Mouse (Mus musculus): ENCODE measurements around the gene Cdx2. TPM values are rescaled to one million over a fixed set of nuclear protein-coding genes. Genes with fewer than 3 reads are reported as not detected.

Gene Cdx2
- not detected in 2 replicates for polyA plus RNA-seq (2016; fragmentation: Nextera tagmentation; extraction: Ambion mirVana)

DNA sequence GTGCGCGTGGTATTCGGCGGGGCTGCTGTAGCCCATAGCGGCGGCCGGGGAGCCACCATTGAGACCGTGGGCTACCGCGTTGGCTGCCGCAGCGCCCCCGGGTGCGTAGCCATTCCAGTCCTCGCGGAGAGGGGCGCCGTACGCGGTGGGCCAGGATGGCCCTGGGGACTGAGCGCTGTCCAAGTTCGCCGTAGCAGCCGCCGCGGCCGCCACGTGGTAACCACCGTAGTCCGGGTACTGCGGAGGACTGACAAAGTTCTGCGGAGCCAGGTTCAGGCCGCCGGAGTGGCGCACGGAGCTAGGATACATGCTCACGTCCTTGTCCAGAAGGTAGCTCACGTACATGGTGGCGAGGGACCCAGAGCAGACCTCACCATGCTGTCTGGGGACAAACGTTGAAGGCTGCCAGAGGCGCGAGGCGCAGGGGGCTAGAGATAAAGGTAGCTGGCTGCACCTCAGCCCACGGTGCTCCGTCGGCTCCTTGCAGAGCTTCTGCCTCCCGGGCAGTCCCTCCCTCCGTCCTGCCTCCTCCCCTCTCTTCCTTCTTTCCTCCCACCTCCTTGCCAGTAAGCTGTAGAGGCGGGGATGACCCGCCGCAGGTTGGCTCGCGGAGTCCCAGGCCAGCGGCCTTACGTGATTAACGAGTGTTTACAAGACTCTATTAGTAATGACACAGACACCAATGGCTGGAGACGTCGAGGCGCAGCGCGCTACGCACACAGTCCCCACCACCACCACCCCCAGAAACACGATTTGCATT is at the start of gene Cdx2:
Gene Cdx2 (minus strand): TSS at position 633 of the 760 bp plus-strand sequence.
- under 1% methylated on average over 63 of the region's 63 CpGs for WGBS
- Histone ChIP-seq H3K4me2 (no peak within 1 kb of the TSS), H3K27ac (no peak within 1 kb of the TSS), H3K4me1 (peaks cover 16% of the 10 kb centered on the region), H3K9ac (no peak within 1 kb of the TSS), H3K4me3 (replicated peaks) (no peak within 1 kb of the TSS), H3K9me3 (no peaks in the 10 kb centered on the region), H3K36me3 (replicated peaks) (no peaks in the 10 kb centered on the region), H3K27me3 (peaks cover 100% of the 10 kb centered on the region)
- 0 out of 2 replicates have a peak, but pooled peaks have one; percentile 4 for ATAC-seq (ENCODE audit: low FRiP score)

DNA sequence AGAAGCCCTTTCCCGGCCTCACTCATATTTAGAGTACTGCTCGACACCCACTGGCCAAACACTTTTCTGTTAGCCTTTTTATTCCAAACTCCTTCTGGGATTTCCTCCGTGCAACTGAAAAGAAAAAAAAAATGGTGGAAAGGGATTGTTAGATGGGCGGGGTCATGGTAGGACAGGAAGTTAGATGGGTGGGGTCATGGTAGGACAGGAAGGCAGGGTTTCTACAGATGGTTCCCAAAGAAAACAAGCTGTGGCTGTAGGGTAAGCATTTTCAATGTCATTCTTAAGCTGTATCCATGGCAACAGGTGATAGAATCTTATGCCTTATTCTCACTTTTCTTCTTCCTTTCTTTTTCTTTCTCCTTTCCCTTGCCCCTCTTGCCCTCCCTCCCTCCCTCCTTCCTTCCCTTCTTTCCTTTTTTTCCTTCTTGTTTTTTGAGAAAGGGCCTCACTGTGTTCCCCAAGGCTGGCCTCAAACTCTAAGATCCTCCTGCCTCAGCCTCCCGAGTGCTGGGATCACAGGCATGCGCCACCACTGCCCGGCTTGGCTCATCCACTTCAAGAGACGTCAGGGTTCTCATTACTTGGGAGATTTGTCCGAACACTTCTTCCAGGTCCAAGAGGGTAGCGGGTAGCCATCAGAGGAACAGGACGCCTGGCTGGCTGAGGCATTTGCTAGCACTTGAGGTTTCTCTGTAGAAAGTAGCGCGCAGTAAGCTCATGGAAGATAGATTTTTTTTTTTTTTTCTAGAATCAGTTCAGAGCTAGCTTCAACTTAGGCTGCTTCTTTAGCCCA is 49.4 kb upstream of the Cdx2 start:
- Histone ChIP-seq H3K4me2 (no peak overlapping the region), H3K4me1 (no peaks in the 10 kb centered on the region), H3K9ac (no peak overlapping the region), H3K4me3 (replicated peaks) (no peak overlapping the region), H3K27ac (no peak overlapping the region), H3K27me3 (no peaks in the 10 kb centered on the region), H3K9me3 (no peaks in the 10 kb centered on the region), H3K36me3 (replicated peaks) (no peaks in the 10 kb centered on the region)
- 93% methylated on average over 13 of the region's 13 CpGs for WGBS
- ATAC-seq (ENCODE audit: low FRiP score), result no peak

DNA sequence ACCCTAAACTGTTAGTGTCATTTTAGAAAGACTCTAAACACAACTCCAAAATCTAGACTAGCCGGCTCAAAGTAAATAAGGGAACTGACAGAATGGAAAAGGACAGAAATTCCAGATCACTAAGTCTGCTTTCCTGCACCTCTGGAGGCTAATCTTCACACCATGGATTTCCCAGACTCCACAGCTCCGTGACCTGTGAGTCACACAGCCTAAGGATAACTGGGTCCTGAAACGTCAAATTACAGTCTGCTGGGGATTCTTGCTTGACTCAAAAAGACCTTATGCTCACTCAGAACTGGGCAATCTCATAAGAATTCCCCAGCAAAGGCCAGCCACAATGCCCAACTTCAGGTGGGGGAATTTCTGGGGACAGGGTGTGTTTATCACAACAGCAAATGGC is 48.7 kb upstream of the Cdx2 start:
- 81% methylated on average over 3 of the region's 3 CpGs for WGBS
- H3K27ac ChIP-seq, result no peak overlapping the region
- no peaks in the 10 kb centered on the region for H3K36me3 ChIP-seq (replicated peaks)
- H3K9me3 ChIP-seq, result no peaks in the 10 kb centered on the region
- no peak overlapping the region for H3K9ac ChIP-seq
- no peak overlapping the region for H3K4me3 ChIP-seq (replicated peaks)
- H3K4me1 ChIP-seq, result no peaks in the 10 kb centered on the region
- no peak for ATAC-seq (ENCODE audit: low FRiP score)
- no peak overlapping the region for H3K4me2 ChIP-seq
- no peaks in the 10 kb centered on the region for H3K27me3 ChIP-seq

DNA sequence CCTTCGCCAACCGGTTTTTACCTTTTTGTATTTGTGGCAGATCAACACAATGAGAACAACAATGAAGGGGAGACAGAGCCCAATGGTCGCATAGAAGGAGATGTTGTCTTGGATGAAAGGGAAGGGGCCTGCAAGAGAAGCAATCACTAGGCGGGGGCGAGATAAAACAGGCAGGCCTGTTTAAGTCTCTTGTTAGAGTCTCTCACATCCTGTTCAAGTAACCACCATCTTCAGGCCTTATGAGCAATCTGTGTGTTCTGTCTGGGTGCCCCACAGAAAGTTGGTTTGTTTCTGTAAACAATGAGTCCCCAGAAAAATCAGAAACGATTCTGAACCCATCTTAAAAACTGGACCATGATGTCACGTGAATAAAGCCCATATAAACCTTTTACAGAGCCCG is 47.9 kb upstream of the Cdx2 start:
- H3K27me3 ChIP-seq, result no peaks in the 10 kb centered on the region
- no peak overlapping the region for H3K27ac ChIP-seq
- H3K9me3 ChIP-seq, result no peaks in the 10 kb centered on the region
- H3K9ac ChIP-seq, result no peak overlapping the region
- ATAC-seq (ENCODE audit: low FRiP score), result no peak
- no peak overlapping the region for H3K4me3 ChIP-seq (replicated peaks)
- no peak overlapping the region for H3K4me2 ChIP-seq
- no peaks in the 10 kb centered on the region for H3K4me1 ChIP-seq
- WGBS, result 71% methylated on average over 8 of the region's 8 CpGs
- H3K36me3 ChIP-seq (replicated peaks), result no peaks in the 10 kb centered on the region

DNA sequence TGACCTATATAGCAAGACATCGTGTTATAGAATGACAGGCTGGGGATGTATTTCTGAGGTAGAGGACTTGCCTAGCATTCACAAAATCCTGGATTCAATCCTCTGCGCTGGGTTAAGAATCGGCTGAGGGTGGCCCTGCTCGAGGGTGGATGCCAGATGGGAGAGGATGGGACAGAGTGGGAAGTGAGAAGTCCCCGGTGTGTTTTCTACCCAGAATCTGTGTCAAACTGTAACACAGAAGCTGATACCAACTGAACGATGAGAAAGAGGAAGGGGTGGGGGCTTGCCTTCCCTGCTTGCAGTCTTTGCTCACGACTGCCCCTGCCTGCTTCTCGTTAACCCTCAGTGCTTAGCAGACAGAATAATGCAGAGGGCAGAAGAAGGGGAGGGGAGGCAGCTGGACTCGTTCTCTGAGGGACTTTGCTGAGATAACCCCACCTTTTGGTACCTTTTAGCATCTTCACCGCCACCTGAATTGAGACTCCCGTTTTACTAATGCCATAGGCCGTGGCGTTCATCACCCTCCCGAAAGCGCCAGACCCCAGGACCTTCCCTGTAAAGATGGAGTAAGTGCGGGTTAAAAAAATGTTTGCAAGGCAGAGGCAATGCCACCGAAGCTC is 47.2 kb upstream of the Cdx2 start:
- H3K4me1 ChIP-seq, result no peaks in the 10 kb centered on the region
- no peak for ATAC-seq (ENCODE audit: low FRiP score)
- H3K27ac ChIP-seq, result no peak overlapping the region
- H3K36me3 ChIP-seq (replicated peaks), result no peaks in the 10 kb centered on the region
- no peak overlapping the region for H3K4me2 ChIP-seq
- H3K4me3 ChIP-seq (replicated peaks), result no peak overlapping the region
- no peak overlapping the region for H3K9ac ChIP-seq
- H3K27me3 ChIP-seq, result no peaks in the 10 kb centered on the region
- WGBS, result 64% methylated on average over 17 of the region's 17 CpGs
- no peaks in the 10 kb centered on the region for H3K9me3 ChIP-seq

DNA sequence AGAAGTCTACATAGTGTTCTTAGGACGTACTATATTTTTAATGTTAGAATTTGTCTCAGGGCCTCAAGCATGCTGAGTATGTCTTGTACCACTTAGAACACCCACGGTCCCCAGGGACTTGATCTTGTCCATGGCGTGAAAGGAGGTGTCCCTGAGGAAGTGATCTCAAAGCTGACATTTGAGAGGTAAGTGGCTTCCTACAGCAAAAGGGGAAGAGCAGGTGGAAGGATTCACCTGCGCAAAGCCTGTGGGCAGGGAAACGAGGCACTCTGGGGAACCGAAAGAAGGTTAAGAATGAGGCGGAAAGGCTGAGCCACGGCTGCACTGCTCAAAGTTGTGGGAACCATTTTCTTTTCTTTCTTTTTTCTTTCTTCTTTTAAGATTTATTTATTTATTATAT is 44.9 kb upstream of the Cdx2 start:
- Histone ChIP-seq H3K9ac (no peak overlapping the region), H3K4me1 (no peaks in the 10 kb centered on the region), H3K27ac (no peak overlapping the region), H3K36me3 (replicated peaks) (no peaks in the 10 kb centered on the region), H3K4me2 (no peak overlapping the region), H3K9me3 (no peaks in the 10 kb centered on the region), H3K27me3 (no peaks in the 10 kb centered on the region), H3K4me3 (replicated peaks) (no peak overlapping the region)
- no peak for ATAC-seq (ENCODE audit: low FRiP score)
- WGBS, result 93% methylated on average over 8 of the region's 8 CpGs

DNA sequence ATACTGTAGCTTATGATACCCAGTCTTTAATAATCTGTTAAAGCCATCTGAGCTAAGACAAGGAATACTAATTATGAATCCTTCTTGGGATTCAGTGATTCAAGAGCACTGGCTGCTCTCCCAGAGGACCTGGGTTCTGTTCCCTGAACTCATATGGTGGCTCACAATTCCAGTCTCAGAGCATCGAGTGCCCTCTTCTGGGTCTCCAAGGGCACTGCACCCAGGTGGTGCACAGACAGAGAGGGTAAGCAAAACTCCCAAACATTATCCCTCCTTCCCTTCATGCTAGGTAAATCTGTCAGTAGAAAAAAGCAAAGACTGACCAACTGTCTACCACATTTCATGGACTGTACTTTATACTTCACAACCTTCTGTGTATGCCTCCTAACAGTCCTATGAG is 38.9 kb upstream of the Cdx2 start:
- 79% methylated on average over 1 of the region's 1 CpGs for WGBS
- H3K4me2 ChIP-seq, result no peak overlapping the region
- H3K4me1 ChIP-seq, result no peaks in the 10 kb centered on the region
- H3K27me3 ChIP-seq, result no peaks in the 10 kb centered on the region
- H3K9ac ChIP-seq, result no peak overlapping the region
- no peak overlapping the region for H3K4me3 ChIP-seq (replicated peaks)
- no peaks in the 10 kb centered on the region for H3K9me3 ChIP-seq
- no peaks in the 10 kb centered on the region for H3K36me3 ChIP-seq (replicated peaks)
- ATAC-seq (ENCODE audit: low FRiP score), result no peak
- H3K27ac ChIP-seq, result no peak overlapping the region

DNA sequence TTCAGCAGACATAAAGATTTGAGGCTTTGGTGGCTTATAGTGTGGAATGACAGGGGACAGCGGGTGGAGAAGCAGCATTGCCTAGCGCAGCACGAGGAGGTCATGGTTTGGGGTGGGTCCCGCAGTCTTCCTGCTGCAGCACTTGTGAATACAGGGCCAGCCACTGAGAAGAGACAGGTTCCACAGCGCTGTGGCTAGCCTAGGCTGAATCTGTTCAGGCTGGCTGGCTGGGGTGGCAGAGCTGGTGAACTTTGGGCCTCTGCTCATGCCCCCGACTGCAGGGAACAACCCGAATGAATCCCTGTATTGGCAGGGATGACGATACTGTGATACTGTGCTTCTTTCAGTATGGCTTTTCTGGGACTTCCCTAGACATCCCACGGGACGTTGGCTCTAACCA is 36.8 kb upstream of the Cdx2 start:
- 88% methylated on average over 10 of the region's 10 CpGs for WGBS
- peaks cover 4% of the 10 kb centered on the region; the same call in 1 of the 2 replicates for H3K4me1 ChIP-seq
- H3K9me3 ChIP-seq, result no peaks in the 10 kb centered on the region
- H3K4me3 ChIP-seq (replicated peaks), result no peak overlapping the region
- no peak overlapping the region for H3K27ac ChIP-seq
- H3K36me3 ChIP-seq (replicated peaks), result no peaks in the 10 kb centered on the region
- no peak overlapping the region for H3K9ac ChIP-seq
- no peaks in the 10 kb centered on the region for H3K27me3 ChIP-seq
- H3K4me2 ChIP-seq, result no peak overlapping the region
- ATAC-seq (ENCODE audit: low FRiP score), result no peak

DNA sequence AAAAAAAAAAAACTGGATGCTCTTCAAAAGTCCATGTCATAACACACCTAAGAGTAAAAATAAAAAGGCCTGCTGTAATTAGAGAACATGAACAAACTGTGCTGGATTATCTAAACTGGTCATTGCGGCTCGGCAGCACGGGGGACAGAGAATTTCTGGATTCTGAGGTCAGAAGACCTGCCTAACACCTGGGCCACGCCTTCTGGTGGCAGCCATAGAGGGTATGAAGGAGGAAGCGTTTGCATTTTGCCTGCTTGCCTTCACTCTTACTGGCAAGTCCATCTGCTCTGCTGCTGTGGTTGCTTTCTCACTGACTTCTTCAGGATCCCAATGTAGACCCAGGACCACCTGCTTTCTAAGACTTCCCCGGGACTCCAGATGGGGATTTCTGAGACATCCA is 35.8 kb upstream of the Cdx2 start:
- WGBS, result 93% methylated on average over 6 of the region's 6 CpGs
- Histone ChIP-seq H3K36me3 (replicated peaks) (no peaks in the 10 kb centered on the region), H3K4me3 (replicated peaks) (no peak overlapping the region), H3K9me3 (no peaks in the 10 kb centered on the region), H3K27ac (no peak overlapping the region), H3K4me2 (no peak overlapping the region), H3K4me1 (peaks cover 5% of the 10 kb centered on the region; the same call in 1 of the 2 replicates), H3K27me3 (no peaks in the 10 kb centered on the region), H3K9ac (no peak overlapping the region)
- no peak for ATAC-seq (ENCODE audit: low FRiP score)

DNA sequence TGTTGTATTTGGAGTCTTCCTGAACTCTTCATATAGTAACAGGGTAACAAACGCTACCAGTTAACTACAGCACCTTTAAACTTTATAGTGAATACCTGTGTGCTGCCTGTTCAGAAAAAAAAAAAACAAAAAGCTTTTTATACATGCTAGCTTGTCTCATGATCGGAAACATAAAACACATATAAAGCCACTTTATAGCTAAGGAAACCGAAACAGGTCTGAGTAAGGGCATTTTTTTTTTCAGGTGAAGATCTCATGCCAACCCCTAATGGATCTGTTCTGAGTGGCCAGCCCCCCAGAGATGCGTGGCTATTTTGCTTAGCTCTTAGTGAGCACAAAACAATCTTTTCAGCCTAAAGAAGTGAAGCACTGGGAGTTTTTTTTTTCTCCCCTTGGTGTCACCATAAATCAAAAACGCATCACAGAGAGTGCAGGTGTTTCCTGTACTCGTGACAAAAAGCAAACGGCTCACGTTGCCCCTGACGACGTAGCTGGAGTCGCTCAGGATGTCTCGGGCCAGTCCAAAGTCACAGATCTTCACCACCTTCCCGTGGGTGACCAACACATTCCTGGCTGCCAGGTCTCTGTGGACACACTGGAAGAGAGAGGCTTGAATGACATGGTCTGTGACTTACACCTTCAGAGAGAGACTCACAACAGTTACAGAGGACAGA is 33.8 kb upstream of the Cdx2 start:
- no peak overlapping the region for H3K4me3 ChIP-seq (replicated peaks)
- H3K4me1 ChIP-seq, result peaks cover 5% of the 10 kb centered on the region; the same call in 1 of the 2 replicates
- H3K9ac ChIP-seq, result no peak overlapping the region
- 82% methylated on average over 13 of the region's 13 CpGs for WGBS
- no peaks in the 10 kb centered on the region for H3K27me3 ChIP-seq
- H3K9me3 ChIP-seq, result no peaks in the 10 kb centered on the region
- no peak for ATAC-seq (ENCODE audit: low FRiP score)
- H3K27ac ChIP-seq, result no peak overlapping the region
- H3K4me2 ChIP-seq, result no peak overlapping the region
- no peaks in the 10 kb centered on the region for H3K36me3 ChIP-seq (replicated peaks)

DNA sequence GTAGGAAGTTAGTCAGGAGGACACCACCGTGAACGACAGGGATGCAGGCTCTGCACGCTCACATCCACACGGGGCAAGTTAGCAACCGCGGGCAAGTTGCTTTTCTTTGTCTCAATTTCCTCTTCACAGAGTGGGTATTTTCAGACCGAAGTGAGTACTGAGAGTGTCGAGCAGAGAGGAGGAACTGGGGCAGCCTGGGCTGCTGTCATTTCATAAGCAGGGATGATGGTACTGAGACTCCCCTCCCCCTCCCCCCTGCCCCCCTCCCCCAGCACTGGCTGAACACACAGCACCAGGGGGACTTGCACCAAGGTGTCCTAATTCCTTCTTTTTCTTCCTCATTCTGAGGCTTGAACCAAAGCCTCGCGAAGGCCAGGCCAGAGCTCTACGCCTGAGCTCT is 32.5 kb upstream of the Cdx2 start:
- Histone ChIP-seq H3K4me1 (peaks cover 5% of the 10 kb centered on the region; the same call in 1 of the 2 replicates), H3K36me3 (replicated peaks) (no peaks in the 10 kb centered on the region), H3K4me2 (no peak overlapping the region), H3K27ac (no peak overlapping the region), H3K27me3 (no peaks in the 10 kb centered on the region), H3K9me3 (no peaks in the 10 kb centered on the region), H3K9ac (no peak overlapping the region), H3K4me3 (replicated peaks) (no peak overlapping the region)
- ATAC-seq (ENCODE audit: low FRiP score), result no peak
- 81% methylated on average over 11 of the region's 11 CpGs for WGBS

DNA sequence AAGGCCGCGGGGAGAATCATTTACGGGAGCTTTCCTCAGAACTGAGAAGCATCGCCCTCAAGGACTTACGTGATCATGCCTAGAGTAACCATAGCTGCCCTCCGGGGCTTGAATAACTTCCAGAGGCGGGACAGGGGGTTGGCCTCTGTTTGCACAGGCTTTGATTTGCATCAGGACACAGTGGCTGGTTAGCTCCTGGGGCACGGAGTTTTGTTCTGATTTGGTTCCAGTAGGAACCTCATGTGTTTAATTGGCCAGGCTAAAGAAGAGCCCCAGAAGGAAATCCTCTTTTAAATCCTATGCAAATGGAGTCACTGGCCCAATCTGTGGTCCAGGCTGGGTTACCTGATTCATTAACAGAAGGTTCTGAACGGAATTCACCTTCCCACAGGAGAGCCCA is 31.9 kb upstream of the Cdx2 start:
- Histone ChIP-seq H3K9ac (no peak overlapping the region), H3K27me3 (no peaks in the 10 kb centered on the region), H3K36me3 (replicated peaks) (no peaks in the 10 kb centered on the region), H3K9me3 (no peaks in the 10 kb centered on the region), H3K4me1 (peaks cover 5% of the 10 kb centered on the region; the same call in 1 of the 2 replicates), H3K4me3 (replicated peaks) (no peak overlapping the region), H3K4me2 (no peak overlapping the region), H3K27ac (no peak overlapping the region)
- 54% methylated on average over 9 of the region's 9 CpGs for WGBS
- ATAC-seq (ENCODE audit: low FRiP score), result no peak
